Mouse (Mus musculus): Measurements from ENCODE around the gene Hoxd11. TPM values are rescaled to one million over a fixed set of nuclear protein-coding genes. Genes with fewer than 3 reads are reported as not detected.

Hoxd11 gene
- polyA plus RNA-seq (2012; rRNA removed), result 2.1 and 2.8 TPM in 2 replicates

DNA sequence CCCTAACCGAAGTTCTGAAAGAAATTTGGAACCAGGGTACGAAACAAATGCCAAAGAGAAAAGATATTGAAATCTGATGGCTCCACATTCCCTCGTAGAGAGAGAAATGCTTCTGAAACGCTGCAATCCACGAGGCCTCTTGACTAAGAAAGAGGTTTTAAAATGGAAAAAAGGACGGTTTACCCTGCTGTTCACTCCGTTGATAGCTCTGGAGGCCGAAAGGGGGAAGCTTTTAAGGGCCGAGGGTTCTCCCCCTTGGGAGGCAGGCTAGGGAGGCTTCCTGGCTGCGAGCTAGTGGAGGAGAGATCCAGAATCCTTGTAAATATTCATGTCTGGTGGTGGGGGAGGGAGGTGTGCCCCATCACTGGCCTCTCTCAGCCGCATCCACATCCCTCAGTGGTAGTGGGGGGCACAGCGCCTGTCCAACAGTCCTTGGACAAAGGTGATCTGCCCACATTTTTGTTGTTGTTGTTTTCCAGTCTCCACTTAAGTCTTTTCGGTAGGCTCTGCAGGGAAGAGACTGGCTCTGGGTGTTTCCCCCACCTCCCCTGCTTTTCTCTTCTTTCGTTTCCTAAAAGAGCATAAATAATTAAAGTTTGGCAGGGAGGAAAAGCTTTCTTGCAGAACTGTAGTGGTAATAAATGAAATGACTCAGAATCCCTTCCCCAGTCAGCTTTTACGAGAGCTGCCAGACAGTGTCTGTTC is at the start of gene Hoxd11:
TSS of gene Hoxd11 (plus strand) at position 667 of the 705 bp plus-strand sequence.
- no peak for TF ChIP-seq CTCF (conservative IDR thresholded peaks at IDR 0.05; ENCODE audit: insufficient read depth, insufficient read length, low read depth, low read length)
- no peak for TF ChIP-seq POLR2A (IDR thresholded peaks at IDR 0.05; ENCODE audit: low read depth, low read length)
- Histone ChIP-seq H3K4me3 (ENCODE audit: insufficient read depth, low read depth, low read length) (peak within 1 kb of the TSS; percentile 44), H3K27ac (ENCODE audit: insufficient read depth, low read depth, low read length) (peak within 1 kb of the TSS; percentile 61; the same call in 1 of the 2 replicates)

GRCm38 (mm10) chr2:74635412-74635811 is 43.9 kb upstream of the Hoxd11 start:
- no peaks in the 10 kb centered on the region for H3K36me3 ChIP-seq (ENCODE audit: control insufficient read depth, insufficient read depth, low read length)

More for the DNA sequence above, at the start of gene Hoxd11:
- no peak for DNase-seq
- Histone ChIP-seq H3K27me3 (replicated peaks; ENCODE audit: control insufficient read depth, insufficient read depth, low read length) (peaks cover 9% of the 10 kb centered on the region), H3K4me1 (ENCODE audit: control insufficient read depth, insufficient read depth, low read length) (no peaks in the 10 kb centered on the region), H3K36me3 (ENCODE audit: control insufficient read depth, insufficient read depth, low read length) (no peaks in the 10 kb centered on the region)
- 39% methylated on average over 15 of the region's 15 CpGs for WGBS

DNA sequence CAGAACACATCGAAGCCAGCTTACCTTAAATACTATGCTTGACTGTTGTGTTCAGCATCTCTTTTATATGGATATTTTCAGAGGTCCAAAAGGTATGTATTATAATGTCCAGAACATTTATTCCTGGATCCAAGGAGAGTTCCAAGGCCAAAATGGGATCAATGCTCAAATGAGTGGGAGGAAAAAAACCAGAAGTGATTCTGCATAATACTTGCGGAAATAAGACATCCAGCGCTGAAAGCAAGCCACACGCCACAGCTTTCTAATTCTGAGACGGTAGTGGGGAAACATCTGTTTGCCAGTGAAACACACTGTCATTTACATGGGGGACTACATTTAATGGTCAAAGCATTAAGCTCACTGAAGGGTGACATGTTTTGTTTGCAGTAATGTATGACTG is 36.9 kb upstream of the Hoxd11 start:
- no peak overlapping the region for H3K27ac ChIP-seq (ENCODE audit: insufficient read depth, low read depth, low read length)
- peaks cover under 1% of the 10 kb centered on the region; the same call in 1 of the 2 replicates for H3K27me3 ChIP-seq (replicated peaks; ENCODE audit: control insufficient read depth, insufficient read depth, low read length)
- H3K4me1 ChIP-seq (ENCODE audit: control insufficient read depth, insufficient read depth, low read length), result no peaks in the 10 kb centered on the region
- no peak for DNase-seq
- no peaks in the 10 kb centered on the region for H3K36me3 ChIP-seq (ENCODE audit: control insufficient read depth, insufficient read depth, low read length)
- TF ChIP-seq POLR2A (IDR thresholded peaks at IDR 0.05; ENCODE audit: low read depth, low read length), result no peak
- no peak for TF ChIP-seq CTCF (conservative IDR thresholded peaks at IDR 0.05; ENCODE audit: insufficient read depth, insufficient read length, low read depth, low read length)
- no peak overlapping the region for H3K4me3 ChIP-seq (ENCODE audit: insufficient read depth, low read depth, low read length)
- 32% methylated on average over 5 of the region's 5 CpGs for WGBS

More at GRCm38 (mm10) chr2:74635412-74635811, 43.9 kb upstream of the Hoxd11 start:
- Histone ChIP-seq H3K4me3 (ENCODE audit: insufficient read depth, low read depth, low read length) (no peak overlapping the region), H3K27ac (ENCODE audit: insufficient read depth, low read depth, low read length) (no peak overlapping the region), H3K4me1 (ENCODE audit: control insufficient read depth, insufficient read depth, low read length) (no peaks in the 10 kb centered on the region), H3K27me3 (replicated peaks; ENCODE audit: control insufficient read depth, insufficient read depth, low read length) (no peaks in the 10 kb centered on the region)
- no peak for DNase-seq
- 75% methylated on average over 4 of the region's 4 CpGs for WGBS
- TF ChIP-seq POLR2A (IDR thresholded peaks at IDR 0.05; ENCODE audit: low read depth, low read length), result no peak
- TF ChIP-seq CTCF (conservative IDR thresholded peaks at IDR 0.05; ENCODE audit: insufficient read depth, insufficient read length, low read depth, low read length), result no peak

- H3K36me3 ChIP-seq (ENCODE audit: control insufficient read depth, insufficient read depth, low read length), result no peaks in the 10 kb centered on the region
- H3K4me1 ChIP-seq (ENCODE audit: control insufficient read depth, insufficient read depth, low read length), result no peaks in the 10 kb centered on the region
- no peak for DNase-seq
- H3K27ac ChIP-seq (ENCODE audit: insufficient read depth, low read depth, low read length), result no peak overlapping the region
- TF ChIP-seq POLR2A (IDR thresholded peaks at IDR 0.05; ENCODE audit: low read depth, low read length), result no peak
- no peak for TF ChIP-seq CTCF (conservative IDR thresholded peaks at IDR 0.05; ENCODE audit: insufficient read depth, insufficient read length, low read depth, low read length)
- H3K4me3 ChIP-seq (ENCODE audit: insufficient read depth, low read depth, low read length), result no peak overlapping the region
- peaks cover 5% of the 10 kb centered on the region; the same call in 1 of the 2 replicates for H3K27me3 ChIP-seq (replicated peaks; ENCODE audit: control insufficient read depth, insufficient read depth, low read length)
- 84% methylated on average over 3 of the region's 3 CpGs for WGBS
Observed at GRCm38 (mm10) chr2:74645631-74646030, 33.7 kb upstream of the Hoxd11 start.

DNA sequence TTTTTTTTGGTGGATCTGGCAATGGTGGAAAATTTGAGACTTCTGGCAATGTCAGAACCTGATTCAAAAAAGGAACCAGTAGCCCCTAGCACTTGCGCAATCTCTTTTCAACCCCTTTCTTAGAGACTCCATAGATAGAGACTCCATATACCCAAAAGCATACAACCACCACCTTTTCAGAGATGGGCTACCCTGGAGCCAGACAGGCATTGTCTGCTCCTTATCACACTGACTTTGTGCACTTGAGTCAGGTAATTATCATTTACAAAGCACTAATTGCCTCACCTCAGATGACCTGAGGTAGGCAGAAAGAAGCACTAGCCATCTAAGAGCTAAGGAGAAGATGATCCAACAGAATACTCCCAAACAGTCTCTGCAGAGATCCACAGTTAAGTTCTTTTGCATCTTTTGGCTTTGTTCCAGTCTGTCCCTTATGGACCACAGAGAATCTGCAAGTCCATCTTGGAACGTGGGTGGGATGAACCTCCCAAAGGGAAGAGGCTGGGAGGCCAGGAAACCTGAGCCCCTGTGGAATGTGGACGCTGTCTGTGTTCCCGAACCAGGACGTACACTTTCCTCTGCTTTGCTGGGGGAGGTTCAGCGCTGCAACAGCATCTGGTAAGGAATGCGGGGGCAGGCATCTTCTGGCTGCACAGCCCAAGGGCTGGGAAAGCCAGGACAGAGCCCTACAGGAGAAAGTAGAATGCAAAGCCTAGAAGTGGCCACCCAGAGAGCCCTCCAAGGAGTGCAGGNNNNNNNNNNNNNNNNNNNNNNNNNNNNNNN is 32.1 kb upstream of the Hoxd11 start:
- DNase-seq, result no peak
- Histone ChIP-seq H3K36me3 (ENCODE audit: control insufficient read depth, insufficient read depth, low read length) (no peaks in the 10 kb centered on the region), H3K27me3 (replicated peaks; ENCODE audit: control insufficient read depth, insufficient read depth, low read length) (peaks cover 6% of the 10 kb centered on the region; the same call in 1 of the 2 replicates), H3K4me3 (ENCODE audit: insufficient read depth, low read depth, low read length) (no peak overlapping the region), H3K4me1 (ENCODE audit: control insufficient read depth, insufficient read depth, low read length) (no peaks in the 10 kb centered on the region), H3K27ac (ENCODE audit: insufficient read depth, low read depth, low read length) (no peak overlapping the region)
- 21% methylated on average over 7 of the region's 7 CpGs for WGBS
- TF ChIP-seq CTCF (conservative IDR thresholded peaks at IDR 0.05; ENCODE audit: insufficient read depth, insufficient read length, low read depth, low read length), result no peak
- no peak for TF ChIP-seq POLR2A (IDR thresholded peaks at IDR 0.05; ENCODE audit: low read depth, low read length)

DNA sequence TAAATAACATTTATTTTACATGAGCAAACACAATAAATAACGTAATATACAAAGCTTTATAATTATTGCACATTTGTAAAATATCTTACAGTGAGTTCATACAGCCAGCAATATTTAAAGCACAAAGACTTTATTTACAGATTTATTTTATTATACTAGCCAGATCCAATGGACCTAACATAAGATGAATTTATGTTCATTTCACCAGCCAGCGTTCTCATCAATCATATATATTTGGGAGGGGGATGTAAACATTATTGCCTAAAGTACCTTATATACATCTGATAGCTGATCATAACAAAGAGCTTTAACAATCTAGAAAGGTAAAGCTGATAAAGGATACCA is 26.4 kb upstream of the Hoxd11 start:
- Histone ChIP-seq H3K27me3 (replicated peaks; ENCODE audit: control insufficient read depth, insufficient read depth, low read length) (peaks cover 19% of the 10 kb centered on the region), H3K4me1 (ENCODE audit: control insufficient read depth, insufficient read depth, low read length) (no peaks in the 10 kb centered on the region), H3K4me3 (ENCODE audit: insufficient read depth, low read depth, low read length) (no peak overlapping the region), H3K36me3 (ENCODE audit: control insufficient read depth, insufficient read depth, low read length) (no peaks in the 10 kb centered on the region), H3K27ac (ENCODE audit: insufficient read depth, low read depth, low read length) (no peak overlapping the region)
- 50% methylated on average over 2 of the region's 2 CpGs for WGBS
- TF ChIP-seq POLR2A (IDR thresholded peaks at IDR 0.05; ENCODE audit: low read depth, low read length) (no peak), CTCF (conservative IDR thresholded peaks at IDR 0.05; ENCODE audit: insufficient read depth, insufficient read length, low read depth, low read length) (no peak)
- no peak for DNase-seq
